Mouse (Mus musculus) megakaryocyte, embryonic 14.5 days (primary cell): Measurements from ENCODE around the gene Stk39. TPM values are rescaled to one million over a fixed set of nuclear protein-coding genes. Genes with fewer than 3 reads are reported as not detected.

Experiments used
- H3K27me3 ChIP-seq: replicated peaks from 2 replicates; pipeline ENCODE3; 2012; ENCODE audit warnings: inconsistent platforms
- H3K36me3 ChIP-seq: replicated peaks from 2 replicates; pipeline ENCODE3; 2012; ENCODE audit warnings: low read length, inconsistent platforms, mixed read lengths
- H3K4me1 ChIP-seq: 2 replicates; pipeline ENCODE4 v1.6.1; 2012; ENCODE audit warnings: inconsistent platforms
- H3K4me3 ChIP-seq: replicated peaks from 2 replicates; pipeline ENCODE3; 2012; ENCODE audit warnings: moderate library complexity, mild to moderate bottlenecking, inconsistent platforms
- H3K9me3 ChIP-seq: 2 replicates; pipeline ENCODE4 v1.6.1; 2012; ENCODE audit warnings: inconsistent platforms
- FLI1 ChIP-seq: IDR thresholded peaks from 2 replicates; pipeline ENCODE4 v1.6.1; 2012; ENCODE audit warnings: low read length, inconsistent platforms, mixed read lengths
- GATA1 ChIP-seq: IDR thresholded peaks from 3 replicates; pipeline ENCODE4 v1.6.1; 2012; ENCODE audit warnings: mixed read lengths, low read length, inconsistent platforms, borderline replicate concordance
- polyA plus RNA-seq: library from polyadenylated mRNA; stranded (reverse); fragments of >175 nt; gene quantifications from 2 replicates; pipeline ENCODE4 v1.2.3, GENCODE M21; 2012; ENCODE audit warnings: low replicate concordance; ENCODE audit not compliant: insufficient read depth

Gene Stk39
- polyA plus RNA-seq, 1 experiment: 0.95 TPM

- Histone ChIP-seq H3K36me3 (no peaks in the 10 kb centered on the region), H3K4me1 (no peaks in the 10 kb centered on the region), H3K27me3 (no peaks in the 10 kb centered on the region), H3K9me3 (0 out of 2 replicates have a peak, but pooled peaks cover 12% of the 10 kb centered on the region), H3K4me3 (no peak overlapping the region)
- TF ChIP-seq FLI1 (no peak), GATA1 (no peak)
Measured at GRCm38 (mm10) chr2:68426977-68427577, 45.0 kb downstream of the Stk39 start.

- Histone ChIP-seq H3K9me3 (0 out of 2 replicates have a peak, but pooled peaks cover 12% of the 10 kb centered on the region), H3K4me1 (0 out of 2 replicates have a peak, but pooled peaks cover 3% of the 10 kb centered on the region), H3K36me3 (no peaks in the 10 kb centered on the region), H3K27me3 (no peaks in the 10 kb centered on the region), H3K4me3 (no peak overlapping the region)
- no peak for TF ChIP-seq FLI1
- no peak for TF ChIP-seq GATA1
Measured at GRCm38 (mm10) chr2:68426074-68426473, 46.0 kb downstream of the Stk39 start.

DNA sequence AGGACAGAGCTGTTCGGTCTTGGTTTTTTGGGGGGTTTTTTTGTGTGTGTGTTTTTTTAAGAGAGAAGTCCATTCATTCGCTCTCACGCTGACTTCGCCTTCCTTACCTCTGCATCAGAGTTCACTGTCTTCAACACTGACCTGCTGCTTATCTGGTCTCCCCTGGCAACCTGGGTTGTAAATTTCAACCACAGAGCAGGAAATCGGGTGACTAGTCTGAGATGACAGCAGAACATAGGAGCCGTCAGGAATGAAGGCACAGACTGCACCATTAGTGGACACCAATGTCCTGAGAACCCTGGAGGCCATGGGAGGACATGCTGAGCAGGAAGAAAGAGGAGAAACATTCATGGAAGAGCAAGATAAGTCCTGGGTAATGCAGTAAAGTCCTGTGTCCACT lies 51.1 kb downstream of the Stk39 start:
- Histone ChIP-seq H3K9me3 (peaks cover 10% of the 10 kb centered on the region; the same call in 1 of the 2 replicates), H3K27me3 (no peaks in the 10 kb centered on the region), H3K4me1 (0 out of 2 replicates have a peak, but pooled peaks cover 4% of the 10 kb centered on the region), H3K36me3 (no peaks in the 10 kb centered on the region), H3K4me3 (no peak overlapping the region)
- TF ChIP-seq GATA1: no peak
- no peak for TF ChIP-seq FLI1

DNA sequence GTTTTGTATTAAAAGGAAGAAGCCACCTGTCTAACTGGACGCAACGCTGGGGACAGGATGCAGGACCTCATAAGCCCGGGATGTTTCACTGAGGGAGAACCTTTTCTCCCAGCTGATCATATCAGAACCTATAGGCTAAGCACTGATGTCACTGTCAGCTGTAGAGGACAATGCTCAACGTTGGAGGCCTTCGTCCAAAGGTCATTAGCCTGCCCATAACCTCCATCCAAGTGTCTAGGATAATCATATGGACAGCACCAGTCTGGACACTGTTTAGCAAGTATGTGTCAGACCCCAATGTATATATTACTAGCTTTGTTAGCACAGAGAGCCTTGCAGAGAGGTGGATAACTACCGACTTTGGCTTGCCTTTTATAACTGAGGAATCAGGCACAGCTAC lies 51.8 kb downstream of the Stk39 start:
- TF ChIP-seq GATA1: no peak
- H3K27me3 ChIP-seq: no peaks in the 10 kb centered on the region
- H3K4me3 ChIP-seq: no peak overlapping the region
- no peaks in the 10 kb centered on the region for H3K36me3 ChIP-seq
- H3K9me3 ChIP-seq: peaks cover 5% of the 10 kb centered on the region; the same call in 1 of the 2 replicates
- 0 out of 2 replicates have a peak, but pooled peaks cover 4% of the 10 kb centered on the region for H3K4me1 ChIP-seq

GRCm38 (mm10) chr2:68419746-68420145 lies 52.3 kb downstream of the Stk39 start:
- no peak overlapping the region for H3K4me3 ChIP-seq
- 0 out of 2 replicates have a peak, but pooled peaks cover 4% of the 10 kb centered on the region for H3K4me1 ChIP-seq
- H3K36me3 ChIP-seq: no peaks in the 10 kb centered on the region
- no peaks in the 10 kb centered on the region for H3K27me3 ChIP-seq
- peaks cover 4% of the 10 kb centered on the region for H3K9me3 ChIP-seq
- TF ChIP-seq GATA1 (no peak), FLI1 (no peak)

GRCm38 (mm10) chr2:68419165-68419564 lies 52.9 kb downstream of the Stk39 start:
- Histone ChIP-seq H3K27me3 (no peaks in the 10 kb centered on the region), H3K4me1 (0 out of 2 replicates have a peak, but pooled peaks cover 4% of the 10 kb centered on the region), H3K36me3 (no peaks in the 10 kb centered on the region), H3K9me3 (peaks cover 9% of the 10 kb centered on the region), H3K4me3 (no peak overlapping the region)
- TF ChIP-seq GATA1 (no peak), FLI1 (no peak)

DNA sequence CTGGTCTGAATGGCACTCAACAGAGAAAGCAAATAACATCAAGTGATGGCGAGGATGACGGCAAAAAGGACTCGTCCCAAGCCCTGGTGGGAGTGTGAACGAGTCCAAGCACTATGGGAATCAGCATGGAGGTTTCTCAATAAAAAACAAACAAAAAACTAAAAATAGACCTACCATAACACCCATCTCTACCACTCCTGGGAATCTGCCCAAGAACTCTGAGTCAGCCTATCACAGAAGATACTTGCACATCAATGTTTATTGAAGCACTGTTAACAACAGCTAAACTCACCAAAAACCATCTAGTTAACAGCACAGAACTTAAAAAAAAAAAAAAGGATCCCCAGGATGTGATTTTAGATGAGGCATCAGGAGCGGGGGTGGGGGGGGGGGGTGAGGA lies 55.0 kb downstream of the Stk39 start:
- TF ChIP-seq GATA1 (no peak), FLI1 (no peak)
- Histone ChIP-seq H3K4me3 (no peak overlapping the region), H3K27me3 (no peaks in the 10 kb centered on the region), H3K4me1 (0 out of 2 replicates have a peak, but pooled peaks cover 4% of the 10 kb centered on the region), H3K36me3 (no peaks in the 10 kb centered on the region), H3K9me3 (peaks cover 9% of the 10 kb centered on the region)

DNA sequence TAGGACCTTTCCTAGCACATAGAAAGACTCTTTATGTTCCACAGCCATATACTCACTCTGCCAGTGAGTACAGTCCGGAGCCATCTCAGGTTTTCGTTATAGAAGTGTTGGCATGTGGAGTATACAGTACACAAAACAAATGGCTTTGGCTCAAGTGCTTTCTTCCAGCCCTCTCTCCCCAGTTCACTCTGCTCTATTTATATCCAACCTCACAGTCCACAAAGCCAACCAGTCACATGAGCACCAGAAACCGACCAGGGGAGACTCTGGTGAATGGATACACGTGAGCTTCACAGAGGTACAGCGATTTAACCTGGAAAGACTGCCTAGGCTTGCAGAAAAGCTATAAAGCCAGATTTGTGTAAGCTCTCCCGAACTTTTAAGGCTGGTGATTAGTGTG lies 56.4 kb downstream of the Stk39 start:
- no peak overlapping the region for H3K4me3 ChIP-seq
- no peaks in the 10 kb centered on the region for H3K4me1 ChIP-seq
- TF ChIP-seq GATA1 (no peak), FLI1 (no peak)
- no peaks in the 10 kb centered on the region for H3K27me3 ChIP-seq
- H3K9me3 ChIP-seq: peaks cover 15% of the 10 kb centered on the region
- H3K36me3 ChIP-seq: no peaks in the 10 kb centered on the region

GRCm38 (mm10) chr2:68412149-68412548 lies 59.9 kb downstream of the Stk39 start:
- Histone ChIP-seq H3K27me3 (no peaks in the 10 kb centered on the region), H3K4me3 (no peak overlapping the region), H3K4me1 (no peaks in the 10 kb centered on the region), H3K9me3 (peaks cover 12% of the 10 kb centered on the region), H3K36me3 (no peaks in the 10 kb centered on the region)
- TF ChIP-seq FLI1: no peak
- TF ChIP-seq GATA1: no peak

GRCm38 (mm10) chr2:68411201-68411600 lies 60.9 kb downstream of the Stk39 start:
- Histone ChIP-seq H3K27me3 (no peaks in the 10 kb centered on the region), H3K4me3 (no peak overlapping the region), H3K4me1 (no peaks in the 10 kb centered on the region), H3K36me3 (no peaks in the 10 kb centered on the region), H3K9me3 (peaks cover 12% of the 10 kb centered on the region)
- TF ChIP-seq FLI1 (no peak), GATA1 (no peak)
